8 mouse cellular contexts compared by ENCODE assay signal in genomic region chr9:95750037-95750511, GRCm38 (mm10). TPM values are rescaled to one million over a fixed set of nuclear protein-coding genes. Genes with fewer than 3 reads are reported as not detected.
A peak's percentile ranks its signal among the peaks of the same experiment; 100 is the strongest.
DNase-seq lines count a peak whose midpoint lies in the region; ATAC-seq lines count a peak whose summit lies in the region.

Gene Trpc1 (minus strand): TSS chr9:95750375.

- under 1% methylated on average over 56 of the region's 56 CpGs for WGBS in intestine, embryonic 14.5 days
- under 1% methylated on average over 56 of the region's 56 CpGs for WGBS in midbrain, embryonic 10.5 days

- peak; percentile 98 for ATAC-seq in intestine, embryonic 14.5 days (replicated peaks; ENCODE audit: low FRiP score, low TSS enrichment, low read depth)

- no peaks in the 10 kb centered on the region for H3K36me3 ChIP-seq in intestine, embryonic 14.5 days (ENCODE audit: control insufficient read depth, insufficient read depth, low read length)
- no peaks in the 10 kb centered on the region for H3K36me3 ChIP-seq in midbrain, embryonic 10.5 days

- peak; percentile 89 for DNase-seq in adrenal gland, adult 2 months
- DNase-seq in embryo, embryonic 10.5 days (ENCODE audit: low spot score), result peak; percentile 91
- peak; percentile 76 for DNase-seq in gastrocnemius, postnatal 14 days
- peak; percentile 94 for DNase-seq in intestine, embryonic 14.5 days (ENCODE audit: low spot score)
- DNase-seq in left cerebral cortex, postnatal 25 days (ENCODE audit: low spot score in 2 of 2), result peak; percentile 85 to 88
- peak; percentile 89 for DNase-seq in midbrain, embryonic 10.5 days (ENCODE audit: low spot score)
- DNase-seq in right cerebral cortex, postnatal 4 days, result peak; percentile 82
- DNase-seq in MN1 (ENCODE audit: low spot score), result no peak

- H3K9ac ChIP-seq in intestine, embryonic 14.5 days (ENCODE audit: low read length), result peak within 1 kb of the TSS; percentile 70

- intact Hi-C loops in gastrocnemius, postnatal 14 days (cut with DNase I; ENCODE audit: low total_unique reads), result no loop called here
- intact Hi-C loops in left cerebral cortex, postnatal 25 days (cut with DNase I), result no loop called here

- H3K27ac ChIP-seq in intestine, embryonic 14.5 days (ENCODE audit: low read depth), result peak within 1 kb of the TSS; percentile 24; the same call in 1 of the 2 replicates
- peak within 1 kb of the TSS; percentile 91 for H3K27ac ChIP-seq in midbrain, embryonic 10.5 days (replicated peaks)

- 0 out of 2 replicates have a peak, but pooled peaks cover 4% of the 10 kb centered on the region for H3K27me3 ChIP-seq in intestine, embryonic 14.5 days (replicated peaks; ENCODE audit: control insufficient read depth, insufficient read depth, low read length)
- H3K27me3 ChIP-seq in midbrain, embryonic 10.5 days (ENCODE audit: low read depth, poor library complexity, severe bottlenecking), result peaks cover 43% of the 10 kb centered on the region

- peak within 1 kb of the TSS; percentile 78 for H3K4me3 ChIP-seq in intestine, embryonic 14.5 days (ENCODE audit: low read depth, low read length)
- peak within 1 kb of the TSS; percentile 93 for H3K4me3 ChIP-seq in midbrain, embryonic 10.5 days

- peak within 1 kb of the TSS; percentile 54 for H3K4me2 ChIP-seq in intestine, embryonic 14.5 days (ENCODE audit: low read length)

- no peaks in the 10 kb centered on the region for H3K9me3 ChIP-seq in intestine, embryonic 14.5 days (ENCODE audit: control insufficient read depth, low read length)
- H3K9me3 ChIP-seq in midbrain, embryonic 10.5 days (replicated peaks), result no peaks in the 10 kb centered on the region

- peaks cover 2% of the 10 kb centered on the region; the same call in 1 of the 2 replicates for H3K4me1 ChIP-seq in intestine, embryonic 14.5 days (replicated peaks; ENCODE audit: control insufficient read depth, insufficient read depth, low read length)
- H3K4me1 ChIP-seq in midbrain, embryonic 10.5 days, result peaks cover 21% of the 10 kb centered on the region

RNA-seq across cellular contexts. Expression of gene Trpc1, which starts in this region (rescaled TPM):
- 1 to 10 TPM; 3.5 to 4.1 TPM for total RNA-seq in adrenal gland, adult 2 months (2021)
- polyA plus RNA-seq in adrenal gland, adult 2 months (2012; rRNA removed), result 3.3 and 8.7 TPM in 2 replicates
- 1 to 10 TPM; 1.2 to 1.3 TPM for total RNA-seq in gastrocnemius, postnatal 14 days (2021)
- 5.7 and 6.5 TPM in 2 replicates for polyA plus RNA-seq in intestine, embryonic 14.5 days (2014; fragmentation: Nextera tagmentation; extraction: Ambion mirVana)
- 10 to 100 TPM; 46.4 to 48.6 TPM for total RNA-seq in left cerebral cortex, postnatal 25 days (2021)
- 2.3 and 2.6 TPM in 2 replicates for polyA plus RNA-seq in midbrain, embryonic 10.5 days (2016; fragmentation: Nextera tagmentation; extraction: Ambion mirVana)

Comparison
In these comparisons a context has a peak if more than half of its experiments do, and no peak if none do; other contexts are left out.
1. RNA of gene Trpc1 (total RNA-seq): 46.4 to 48.6 TPM in left cerebral cortex, postnatal 25 days; 3.5 to 4.1 TPM in adrenal gland, adult 2 months and 1.2 to 1.3 TPM in gastrocnemius, postnatal 14 days; every median in the first group is over 4 times any median in the second.